Mouse (Mus musculus): ENCODE results near the gene Chst8. TPM values are rescaled to one million over a fixed set of nuclear protein-coding genes. Genes with fewer than 3 reads are reported as not detected.

The Chst8 gene
- 5.8 and 7.6 TPM in 2 replicates for polyA plus RNA-seq (2016; fragmentation: Nextera tagmentation; extraction: Ambion mirVana)

- H3K4me1 ChIP-seq = peaks cover 41% of the 10 kb centered on the region
- peak; percentile 88 for DNase-seq (ENCODE audit: low spot score)
- H3K27ac ChIP-seq (replicated peaks) = peak within 1 kb of the TSS; percentile 82
- peak within 1 kb of the TSS; percentile 74 for H3K4me3 ChIP-seq
- WGBS = under 1% methylated on average over 65 of the region's 65 CpGs
- 0 out of 2 replicates have a peak, but pooled peaks cover 5% of the 10 kb centered on the region for H3K9me3 ChIP-seq
- peaks cover 78% of the 10 kb centered on the region for H3K27me3 ChIP-seq (replicated peaks; ENCODE audit: low read depth, poor library complexity, severe bottlenecking)
- no peaks in the 10 kb centered on the region for H3K36me3 ChIP-seq (replicated peaks)
Observed at GRCm38 (mm10) chr7:34812531-34813111, at the start of gene Chst8. TSS of gene Chst8 (minus strand) at chr7:34812711.

GRCm38 (mm10) chr7:34858291-34858690 lies 45.8 kb upstream of the Chst8 start:
- Histone ChIP-seq H3K36me3 (replicated peaks) (no peaks in the 10 kb centered on the region), H3K4me3 (no peak overlapping the region), H3K4me1 (peaks cover 6% of the 10 kb centered on the region), H3K9me3 (no peaks in the 10 kb centered on the region), H3K27ac (replicated peaks) (no peak overlapping the region), H3K27me3 (replicated peaks; ENCODE audit: low read depth, poor library complexity, severe bottlenecking) (no peaks in the 10 kb centered on the region)
- no peak for DNase-seq (ENCODE audit: low spot score)
- 83% methylated on average over 2 of the region's 2 CpGs for WGBS

- 82% methylated on average over 6 of the region's 6 CpGs for WGBS
- no peak overlapping the region for H3K4me3 ChIP-seq
- H3K27ac ChIP-seq (replicated peaks) = no peak overlapping the region
- peaks cover 6% of the 10 kb centered on the region for H3K4me1 ChIP-seq
- H3K27me3 ChIP-seq (replicated peaks; ENCODE audit: low read depth, poor library complexity, severe bottlenecking) = no peaks in the 10 kb centered on the region
- no peak for DNase-seq (ENCODE audit: low spot score)
- peaks cover under 1% of the 10 kb centered on the region; the same call in 1 of the 2 replicates for H3K9me3 ChIP-seq
- no peaks in the 10 kb centered on the region for H3K36me3 ChIP-seq (replicated peaks)
Observed at GRCm38 (mm10) chr7:34854781-34855352, 42.4 kb upstream of the Chst8 start.

- Histone ChIP-seq H3K36me3 (replicated peaks) (no peaks in the 10 kb centered on the region), H3K4me3 (no peak overlapping the region), H3K27me3 (replicated peaks; ENCODE audit: low read depth, poor library complexity, severe bottlenecking) (no peaks in the 10 kb centered on the region), H3K4me1 (peaks cover 2% of the 10 kb centered on the region), H3K27ac (replicated peaks) (no peak overlapping the region), H3K9me3 (peaks cover 12% of the 10 kb centered on the region)
- WGBS = 88% methylated on average over 3 of the region's 3 CpGs
- no peak for DNase-seq (ENCODE audit: low spot score)
Observed at GRCm38 (mm10) chr7:34853393-34853792, 40.9 kb upstream of the Chst8 start.

GRCm38 (mm10) chr7:34849660-34850059 lies 37.1 kb upstream of the Chst8 start:
- Histone ChIP-seq H3K36me3 (replicated peaks) (no peaks in the 10 kb centered on the region), H3K27ac (replicated peaks) (no peak overlapping the region), H3K4me3 (no peak overlapping the region), H3K4me1 (peaks cover 6% of the 10 kb centered on the region; the same call in 1 of the 2 replicates), H3K27me3 (replicated peaks; ENCODE audit: low read depth, poor library complexity, severe bottlenecking) (no peaks in the 10 kb centered on the region), H3K9me3 (peaks cover 12% of the 10 kb centered on the region)
- DNase-seq (ENCODE audit: low spot score) = peak; percentile 45
- 36% methylated on average over 10 of the region's 10 CpGs for WGBS

GRCm38 (mm10) chr7:34848811-34849210 lies 36.3 kb upstream of the Chst8 start:
- Histone ChIP-seq H3K27ac (replicated peaks) (no peak overlapping the region), H3K4me3 (no peak overlapping the region), H3K4me1 (peaks cover 6% of the 10 kb centered on the region; the same call in 1 of the 2 replicates), H3K9me3 (peaks cover 12% of the 10 kb centered on the region), H3K27me3 (replicated peaks; ENCODE audit: low read depth, poor library complexity, severe bottlenecking) (no peaks in the 10 kb centered on the region), H3K36me3 (replicated peaks) (no peaks in the 10 kb centered on the region)
- 91% methylated on average over 4 of the region's 4 CpGs for WGBS
- DNase-seq (ENCODE audit: low spot score) = no peak

GRCm38 (mm10) chr7:34847900-34848299 lies 35.4 kb upstream of the Chst8 start:
- Histone ChIP-seq H3K27ac (replicated peaks) (no peak overlapping the region), H3K27me3 (replicated peaks; ENCODE audit: low read depth, poor library complexity, severe bottlenecking) (no peaks in the 10 kb centered on the region), H3K4me1 (peaks cover 6% of the 10 kb centered on the region; the same call in 1 of the 2 replicates), H3K36me3 (replicated peaks) (no peaks in the 10 kb centered on the region), H3K9me3 (peaks cover 12% of the 10 kb centered on the region), H3K4me3 (no peak overlapping the region)
- 85% methylated on average over 6 of the region's 6 CpGs for WGBS
- DNase-seq (ENCODE audit: low spot score) = no peak

GRCm38 (mm10) chr7:34847410-34847809 lies 34.9 kb upstream of the Chst8 start:
- H3K27ac ChIP-seq (replicated peaks) = no peak overlapping the region
- no peaks in the 10 kb centered on the region for H3K27me3 ChIP-seq (replicated peaks; ENCODE audit: low read depth, poor library complexity, severe bottlenecking)
- peaks cover 9% of the 10 kb centered on the region; the same call in 1 of the 2 replicates for H3K4me1 ChIP-seq
- peaks cover 12% of the 10 kb centered on the region for H3K9me3 ChIP-seq
- no peak for DNase-seq (ENCODE audit: low spot score)
- 68% methylated on average over 5 of the region's 5 CpGs for WGBS
- no peak overlapping the region for H3K4me3 ChIP-seq
- no peaks in the 10 kb centered on the region for H3K36me3 ChIP-seq (replicated peaks)

- 89% methylated on average over 4 of the region's 4 CpGs for WGBS
Observed at GRCm38 (mm10) chr7:34838749-34839148, 26.2 kb upstream of the Chst8 start.

GRCm38 (mm10) chr7:34838231-34838630 lies 25.7 kb upstream of the Chst8 start:
- Histone ChIP-seq H3K27me3 (replicated peaks; ENCODE audit: low read depth, poor library complexity, severe bottlenecking) (no peaks in the 10 kb centered on the region), H3K27ac (replicated peaks) (no peak overlapping the region), H3K4me3 (no peak overlapping the region), H3K9me3 (no peaks in the 10 kb centered on the region), H3K36me3 (replicated peaks) (no peaks in the 10 kb centered on the region), H3K4me1 (0 out of 2 replicates have a peak, but pooled peaks cover 3% of the 10 kb centered on the region)
- 88% methylated on average over 4 of the region's 4 CpGs for whole genome bisulfite sequencing
- DNase-seq (ENCODE audit: low spot score) = no peak

More at GRCm38 (mm10) chr7:34838749-34839148, 26.2 kb upstream of the Chst8 start:
- Histone ChIP-seq H3K4me1 (0 out of 2 replicates have a peak, but pooled peaks cover 3% of the 10 kb centered on the region), H3K27ac (replicated peaks) (no peak overlapping the region), H3K27me3 (replicated peaks; ENCODE audit: low read depth, poor library complexity, severe bottlenecking) (no peaks in the 10 kb centered on the region), H3K9me3 (no peaks in the 10 kb centered on the region), H3K36me3 (replicated peaks) (no peaks in the 10 kb centered on the region), H3K4me3 (no peak overlapping the region)
- no peak for DNase-seq (ENCODE audit: low spot score)

GRCm38 (mm10) chr7:34826255-34826909 lies 13.9 kb upstream of the Chst8 start:
- Histone ChIP-seq H3K27ac (replicated peaks) (no peak overlapping the region), H3K9me3 (peaks cover 6% of the 10 kb centered on the region; the same call in 1 of the 2 replicates), H3K27me3 (replicated peaks; ENCODE audit: low read depth, poor library complexity, severe bottlenecking) (no peaks in the 10 kb centered on the region), H3K4me1 (no peaks in the 10 kb centered on the region), H3K4me3 (no peak overlapping the region), H3K36me3 (replicated peaks) (no peaks in the 10 kb centered on the region)
- DNase-seq (ENCODE audit: low spot score) = peak; percentile 33
- 33% methylated on average over 3 of the region's 3 CpGs for WGBS

GRCm38 (mm10) chr7:34821587-34821986 lies 9.1 kb upstream of the Chst8 start:
- WGBS = 89% methylated on average over 9 of the region's 9 CpGs
- peaks cover 8% of the 10 kb centered on the region; the same call in 1 of the 2 replicates for H3K4me1 ChIP-seq
- no peak for DNase-seq (ENCODE audit: low spot score)

More at GRCm38 (mm10) chr7:34821587-34821986, 9.1 kb upstream of the Chst8 start:
- H3K4me3 ChIP-seq = no peak overlapping the region
- no peaks in the 10 kb centered on the region for H3K36me3 ChIP-seq (replicated peaks)
- peaks cover 4% of the 10 kb centered on the region; the same call in 1 of the 2 replicates for H3K9me3 ChIP-seq
- no peak overlapping the region for H3K27ac ChIP-seq (replicated peaks)
- H3K27me3 ChIP-seq (replicated peaks; ENCODE audit: low read depth, poor library complexity, severe bottlenecking) = no peaks in the 10 kb centered on the region; the same call in 1 of the 2 replicates
